Comparison of ENCODE assay signal across 8 mouse cellular contexts in the genomic region with DNA sequence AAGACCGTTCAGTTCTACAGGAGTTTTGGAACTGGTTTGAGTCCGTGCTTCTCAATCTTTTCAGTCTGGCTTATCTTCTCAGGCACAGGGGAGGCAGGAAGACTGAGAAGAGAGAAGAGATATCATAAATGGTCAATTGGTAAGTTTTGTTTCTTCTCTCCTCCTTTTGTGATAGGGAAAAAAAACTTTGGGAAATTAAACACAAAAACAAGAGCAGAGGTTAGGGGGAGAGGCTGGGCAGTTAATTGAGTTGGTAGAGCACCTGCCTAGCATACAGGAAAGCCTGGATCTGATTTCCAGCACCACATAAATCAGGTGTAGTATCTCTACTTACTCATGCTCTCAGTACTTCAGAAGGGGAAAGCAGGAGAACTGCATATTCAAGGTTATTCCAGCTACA. TPM values are rescaled to one million over a fixed set of nuclear protein-coding genes. Genes with fewer than 3 reads are reported as not detected.
DNase-seq lines count a peak whose midpoint lies in the region; ATAC-seq and TF ChIP-seq lines count a peak whose summit lies in the region.

Gene Sept6 (minus strand): TSS at position 101 of the 400 bp plus-strand sequence.

- no peak within 1 kb of the TSS for H3K9ac ChIP-seq in limb, embryonic 15.5 days

- 71% methylated on average over 2 of the region's 2 CpGs for WGBS in limb, embryonic 15.5 days

- no peak for DNase-seq in layer of hippocampus, adult 2 months (ENCODE audit: low spot score in 2 of 2)
- no peak for DNase-seq in layer of hippocampus, adult 11-12 months (ENCODE audit: low spot score)
- DNase-seq in adrenal gland, postnatal 36 days = no peak
- no peak for DNase-seq in heart, postnatal 10 days
- no peak for DNase-seq in c-Kit-positive CD71-positive TER-119-positive erythroid progenitor cells, embryonic 14.5 days (ENCODE audit: low spot score)
- DNase-seq in gastrocnemius, adult 8-10 months (ENCODE audit: low spot score in 2 of 2) = no peak
- no peak for DNase-seq in kidney, postnatal 4 days

- no peak within 1 kb of the TSS for H3K27ac ChIP-seq in layer of hippocampus, adult 2 months
- H3K27ac ChIP-seq in limb, embryonic 15.5 days = no peak within 1 kb of the TSS

- H3K4me2 ChIP-seq in limb, embryonic 15.5 days = no peak within 1 kb of the TSS

- no peak for ATAC-seq in limb, embryonic 15.5 days (ENCODE audit: insufficient number of reproducible peaks, low FRiP score, low TSS enrichment, low read depth)

- intact Hi-C loops in heart, postnatal 10 days (cut with DNase I) = no loop called here

- H3K4me1 ChIP-seq in limb, embryonic 15.5 days = no peaks in the 10 kb centered on the region

- peaks cover 3% of the 10 kb centered on the region; the same call in 1 of the 2 replicates for H3K27me3 ChIP-seq in limb, embryonic 15.5 days

- H3K4me3 ChIP-seq in layer of hippocampus, adult 2 months = no peak within 1 kb of the TSS
- no peak within 1 kb of the TSS for H3K4me3 ChIP-seq in limb, embryonic 15.5 days

- no peaks in the 10 kb centered on the region for H3K9me3 ChIP-seq in limb, embryonic 15.5 days

- no peaks in the 10 kb centered on the region for H3K36me3 ChIP-seq in limb, embryonic 15.5 days

- TF ChIP-seq CTCF in layer of hippocampus, adult 2 months (conservative IDR thresholded peaks at IDR 0.05) = no peak

RNA-seq across cellular contexts. Expression of gene Sept6, which starts in this region (rescaled TPM):
- total RNA-seq in layer of hippocampus, adult 2 months (2021) = 10 to 100 TPM; 50.4 to 51.9 TPM
- total RNA-seq in adrenal gland, postnatal 36 days (2021) = 10 to 100 TPM; 20.7 to 24.4 TPM
- 10 to 100 TPM; 23.2 to 25.0 TPM for total RNA-seq in heart, postnatal 10 days (2021)
- polyA plus RNA-seq in limb, embryonic 15.5 days (2015; fragmentation: Nextera tagmentation; extraction: Ambion mirVana) = 43.9 and 45.9 TPM in 2 replicates
- total RNA-seq in gastrocnemius, adult 8-10 months (2022) = 1 to 10 TPM in 2 of 4 experiments, under 1 TPM in 2; 0.53 to 2.0 (median 0.86) TPM

Comparison
In these comparisons a context has a peak if more than half of its experiments do, and no peak if none do; other contexts are left out.
1. RNA of gene Sept6 (total RNA-seq): 50.4 to 51.9 TPM in layer of hippocampus, adult 2 months, 23.2 to 25.0 TPM in heart, postnatal 10 days and 20.7 to 24.4 TPM in adrenal gland, postnatal 36 days; 0.53 to 2.0 TPM in gastrocnemius, adult 8-10 months; every median in the first group is over 4 times any median in the second.